Mouse (Mus musculus) lung, embryonic 15.5 days (tissue): ENCODE results near the gene Zmynd8. TPM values are rescaled to one million over a fixed set of nuclear protein-coding genes. Genes with fewer than 3 reads are reported as not detected.

Experiments
- ATAC-seq: fragments of 200-750 bp; cut with Nextera tagmentation; 2 replicates; pipeline ENCODE4 v1.8.0; 2017; ENCODE audit warnings: moderate number of reproducible peaks, borderline replicate concordance; ENCODE audit not compliant: low FRiP score, low TSS enrichment; ENCODE audit errors: extremely low read depth
- H3K27ac ChIP-seq: fragments of 300-500 bp; sonication (generic); 2 replicates; pipeline ENCODE4 v1.5.1; 2015; ENCODE audit warnings: moderate library complexity, mild to moderate bottlenecking, inconsistent platforms
- H3K27me3 ChIP-seq: fragments of 300-500 bp; sonication (generic); 2 replicates; pipeline ENCODE4 v1.6.1; 2015; ENCODE audit warnings: inconsistent platforms
- H3K36me3 ChIP-seq: fragments of 300-500 bp; sonication (generic); 2 replicates; pipeline ENCODE4 v1.6.1; 2015; ENCODE audit warnings: inconsistent platforms
- H3K4me1 ChIP-seq: fragments of 300-500 bp; sonication (generic); 2 replicates; pipeline ENCODE4 v1.6.1; 2015; ENCODE audit warnings: inconsistent platforms
- H3K4me2 ChIP-seq: fragments of 300-500 bp; sonication (generic); 2 replicates; pipeline ENCODE4 v1.6.1; 2015; ENCODE audit warnings: inconsistent platforms, mild to moderate bottlenecking, moderate library complexity
- H3K4me3 ChIP-seq: fragments of 300-500 bp; sonication (generic); 2 replicates; pipeline ENCODE4 v1.5.1; 2015; ENCODE audit warnings: mild to moderate bottlenecking, inconsistent platforms
- H3K9ac ChIP-seq: fragments of 300-500 bp; sonication (generic); 2 replicates; pipeline ENCODE4 v1.6.1; 2015; ENCODE audit warnings: inconsistent platforms
- H3K9me3 ChIP-seq: fragments of 300-500 bp; sonication (generic); 2 replicates; pipeline ENCODE4 v1.6.1; 2016; ENCODE audit warnings: inconsistent platforms
- WGBS: fragments of 180-500 bp; shearing (Covaris S2); methylation state at CpG from one replicate; pipeline ENCODE4 v1.1.7; 2015; 5-methylcytosine and 5-hydroxymethylcytosine counted together
- polyA plus RNA-seq: library from polyadenylated mRNA; unstranded; fragments of >200 nt; fragmentation: Nextera tagmentation; extraction: Ambion mirVana; gene quantifications from 2 replicates; pipeline ENCODE4 v1.2.1, GENCODE M21; 2015

Gene Zmynd8
- polyA plus RNA-seq, 1 experiment from 2014 or later = 46.0 TPM

- H3K9ac ChIP-seq = no peak overlapping the region
- H3K27ac ChIP-seq = 0 out of 2 replicates have a peak overlapping the region, but pooled peaks have one; percentile 3
- no peaks in the 10 kb centered on the region for H3K9me3 ChIP-seq
- ATAC-seq = no peak
- 57% methylated on average over 16 of the region's 16 CpGs for WGBS
- H3K36me3 ChIP-seq = peaks cover 16% of the 10 kb centered on the region
- no peak overlapping the region for H3K4me2 ChIP-seq
- H3K4me3 ChIP-seq = no peak overlapping the region
- no peaks in the 10 kb centered on the region for H3K27me3 ChIP-seq
- peaks cover 82% of the 10 kb centered on the region for H3K4me1 ChIP-seq
These were observed 44.4 kb downstream of the Zmynd8 start for GRCm38 (mm10) chr2:165854207-165854968.

GRCm38 (mm10) chr2:165852896-165853633 is 45.8 kb downstream of the Zmynd8 start:
- H3K36me3 ChIP-seq = peaks cover 23% of the 10 kb centered on the region
- peaks cover 74% of the 10 kb centered on the region for H3K4me1 ChIP-seq
- H3K27ac ChIP-seq = no peak overlapping the region
- H3K4me3 ChIP-seq = no peak overlapping the region
- 71% methylated on average over 9 of the region's 9 CpGs for WGBS
- no peak overlapping the region for H3K9ac ChIP-seq
- no peaks in the 10 kb centered on the region for H3K27me3 ChIP-seq
- H3K4me2 ChIP-seq = no peak overlapping the region
- ATAC-seq = no peak
- no peaks in the 10 kb centered on the region for H3K9me3 ChIP-seq

- WGBS = 73% methylated on average over 11 of the region's 11 CpGs
- Histone ChIP-seq H3K4me1 (peaks cover 68% of the 10 kb centered on the region), H3K36me3 (peaks cover 26% of the 10 kb centered on the region), H3K4me3 (no peak overlapping the region), H3K9me3 (no peaks in the 10 kb centered on the region), H3K27me3 (no peaks in the 10 kb centered on the region), H3K9ac (no peak overlapping the region), H3K27ac (no peak overlapping the region), H3K4me2 (no peak overlapping the region)
- ATAC-seq = no peak
These were observed 46.4 kb downstream of the Zmynd8 start for GRCm38 (mm10) chr2:165852453-165852852.

- Histone ChIP-seq H3K4me2 (no peak overlapping the region), H3K27me3 (no peaks in the 10 kb centered on the region), H3K4me1 (peaks cover 63% of the 10 kb centered on the region), H3K4me3 (no peak overlapping the region), H3K27ac (peak overlapping the region; percentile 26; the same call in 1 of the 2 replicates), H3K36me3 (peaks cover 26% of the 10 kb centered on the region), H3K9ac (no peak overlapping the region), H3K9me3 (no peaks in the 10 kb centered on the region)
- WGBS = 75% methylated on average over 13 of the region's 13 CpGs
- no peak for ATAC-seq
These were observed 46.9 kb downstream of the Zmynd8 start for GRCm38 (mm10) chr2:165851811-165852415.

GRCm38 (mm10) chr2:165850826-165851225 is 48.0 kb downstream of the Zmynd8 start:
- Histone ChIP-seq H3K4me2 (no peak overlapping the region), H3K9me3 (no peaks in the 10 kb centered on the region), H3K27ac (0 out of 2 replicates have a peak overlapping the region, but pooled peaks have one; percentile 9), H3K27me3 (no peaks in the 10 kb centered on the region), H3K4me1 (peaks cover 52% of the 10 kb centered on the region), H3K36me3 (peaks cover 26% of the 10 kb centered on the region), H3K4me3 (no peak overlapping the region), H3K9ac (no peak overlapping the region)
- no peak for ATAC-seq
- WGBS = 65% methylated on average over 6 of the region's 6 CpGs

- Histone ChIP-seq H3K27ac (no peak overlapping the region), H3K4me3 (no peak overlapping the region), H3K9me3 (no peaks in the 10 kb centered on the region), H3K4me2 (no peak overlapping the region), H3K36me3 (peaks cover 43% of the 10 kb centered on the region), H3K27me3 (no peaks in the 10 kb centered on the region), H3K4me1 (peaks cover 36% of the 10 kb centered on the region), H3K9ac (no peak overlapping the region)
- WGBS = 32% methylated on average over 5 of the region's 5 CpGs
- ATAC-seq = peak; percentile 60; the same call in 1 of the 2 replicates
These were observed 49.7 kb downstream of the Zmynd8 start for GRCm38 (mm10) chr2:165849129-165849528.

- Histone ChIP-seq H3K9me3 (no peaks in the 10 kb centered on the region), H3K27me3 (no peaks in the 10 kb centered on the region), H3K4me1 (peaks cover 15% of the 10 kb centered on the region), H3K4me3 (no peak overlapping the region), H3K36me3 (peaks cover 63% of the 10 kb centered on the region), H3K27ac (no peak overlapping the region), H3K9ac (no peak overlapping the region), H3K4me2 (no peak overlapping the region)
- no peak for ATAC-seq
- 81% methylated on average over 8 of the region's 8 CpGs for WGBS
These were observed 52.0 kb downstream of the Zmynd8 start for GRCm38 (mm10) chr2:165846787-165847186.

- no peak overlapping the region for H3K9ac ChIP-seq
- no peak overlapping the region for H3K4me2 ChIP-seq
- H3K27ac ChIP-seq = no peak overlapping the region
- peaks cover 7% of the 10 kb centered on the region for H3K4me1 ChIP-seq
- no peak for ATAC-seq
- H3K27me3 ChIP-seq = no peaks in the 10 kb centered on the region
- no peak overlapping the region for H3K4me3 ChIP-seq
- H3K36me3 ChIP-seq = peaks cover 67% of the 10 kb centered on the region
- WGBS = 84% methylated on average over 22 of the region's 22 CpGs
- H3K9me3 ChIP-seq = no peaks in the 10 kb centered on the region
These were observed 53.3 kb downstream of the Zmynd8 start for GRCm38 (mm10) chr2:165845490-165845889.

- Histone ChIP-seq H3K9ac (no peak overlapping the region), H3K4me2 (no peak overlapping the region), H3K4me3 (no peak overlapping the region), H3K36me3 (peaks cover 66% of the 10 kb centered on the region), H3K9me3 (no peaks in the 10 kb centered on the region), H3K27me3 (no peaks in the 10 kb centered on the region), H3K4me1 (peaks cover 11% of the 10 kb centered on the region), H3K27ac (no peak overlapping the region)
- no peak for ATAC-seq
- 88% methylated on average over 6 of the region's 6 CpGs for WGBS
These were observed 55.5 kb downstream of the Zmynd8 start for GRCm38 (mm10) chr2:165843350-165843749.

GRCm38 (mm10) chr2:165842241-165842640 is 56.6 kb downstream of the Zmynd8 start:
- no peak for ATAC-seq
- Histone ChIP-seq H3K4me1 (peaks cover 11% of the 10 kb centered on the region), H3K4me3 (no peak overlapping the region), H3K4me2 (no peak overlapping the region), H3K9ac (no peak overlapping the region), H3K36me3 (peaks cover 72% of the 10 kb centered on the region), H3K9me3 (no peaks in the 10 kb centered on the region), H3K27me3 (no peaks in the 10 kb centered on the region), H3K27ac (no peak overlapping the region)
- 94% methylated on average over 10 of the region's 10 CpGs for WGBS

- H3K36me3 ChIP-seq = peaks cover 76% of the 10 kb centered on the region
These were observed 57.0 kb downstream of the Zmynd8 start for GRCm38 (mm10) chr2:165841805-165842204.

GRCm38 (mm10) chr2:165840852-165841251 is 58.0 kb downstream of the Zmynd8 start:
- Histone ChIP-seq H3K27ac (no peak overlapping the region), H3K27me3 (no peaks in the 10 kb centered on the region), H3K9ac (no peak overlapping the region), H3K9me3 (no peaks in the 10 kb centered on the region), H3K36me3 (peaks cover 84% of the 10 kb centered on the region), H3K4me3 (no peak overlapping the region), H3K4me2 (no peak overlapping the region), H3K4me1 (peaks cover 11% of the 10 kb centered on the region)
- ATAC-seq = no peak
- 92% methylated on average over 7 of the region's 7 CpGs for WGBS

More at GRCm38 (mm10) chr2:165841805-165842204, 57.0 kb downstream of the Zmynd8 start:
- Histone ChIP-seq H3K4me2 (no peak overlapping the region), H3K4me3 (no peak overlapping the region), H3K27ac (no peak overlapping the region), H3K4me1 (peaks cover 11% of the 10 kb centered on the region), H3K27me3 (no peaks in the 10 kb centered on the region), H3K9ac (no peak overlapping the region), H3K9me3 (no peaks in the 10 kb centered on the region)
- no peak for ATAC-seq
- 77% methylated on average over 6 of the region's 6 CpGs for WGBS
